7 mouse cellular contexts compared by ENCODE assay signal in the genomic region with DNA sequence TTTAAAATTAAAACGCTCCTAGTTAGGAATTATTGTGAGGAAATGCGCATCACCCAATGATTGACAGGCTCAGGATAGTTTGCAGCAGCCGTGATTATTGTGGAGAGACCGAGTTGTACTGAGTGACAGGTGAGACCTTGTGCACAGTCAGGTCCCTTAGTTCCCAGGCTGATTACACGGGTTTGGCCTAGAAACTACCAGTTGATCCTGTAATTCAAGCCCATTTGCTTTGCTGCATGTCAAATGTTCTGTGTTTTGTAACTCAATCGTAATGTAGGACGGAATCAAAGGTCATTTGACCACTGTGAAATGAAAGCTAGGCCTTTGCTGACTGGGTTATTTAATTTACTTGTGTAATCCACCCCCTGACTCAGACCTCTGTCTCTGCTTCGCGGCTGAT. TPM values are rescaled to one million over a fixed set of nuclear protein-coding genes. Genes with fewer than 3 reads are reported as not detected.
DNase-seq lines count a peak whose midpoint lies in the region; ATAC-seq and TF ChIP-seq lines count a peak whose summit lies in the region.

No protein-coding gene starts in this region.

- H3K4me1 ChIP-seq in thymus, adult 2 months (replicated peaks; ENCODE audit: control insufficient read depth, insufficient read depth, low read length) = 0 out of 2 replicates have a peak, but pooled peaks cover 2% of the 10 kb centered on the region
- H3K4me1 ChIP-seq in limb, embryonic 11.5 days (ENCODE audit: control insufficient read depth, insufficient read depth, low read length) = no peaks in the 10 kb centered on the region

- no peaks in the 10 kb centered on the region for H3K27me3 ChIP-seq in thymus, adult 2 months (ENCODE audit: control insufficient read depth, insufficient read depth, low read length)
- H3K27me3 ChIP-seq in limb, embryonic 11.5 days (ENCODE audit: control insufficient read depth, insufficient read depth, low read length) = no peaks in the 10 kb centered on the region
- H3K27me3 ChIP-seq in myocyte (ENCODE audit: control insufficient read depth, insufficient read depth, insufficient read length) = no peaks in the 10 kb centered on the region

- no peak overlapping the region for H3K27ac ChIP-seq in thymus, adult 2 months (ENCODE audit: control insufficient read depth, insufficient read depth, low read length)
- no peak overlapping the region for H3K27ac ChIP-seq in limb, embryonic 11.5 days (replicated peaks; ENCODE audit: low read depth, low read length)

- DNase-seq in thymus, adult 2 months = no peak
- no peak for DNase-seq in thymus, adult 18-20 months
- DNase-seq in brain, adult 2 months (ENCODE audit: low read depth, low spot score) = peak; percentile 24
- peak; percentile 18 for DNase-seq in forelimb bud, embryonic 11.5 days (ENCODE audit: low read depth, low spot score)
- peak; percentile 28 for DNase-seq in limb, embryonic 11.5 days (ENCODE audit: low spot score)
- DNase-seq in layer of hippocampus, postnatal 25 days (ENCODE audit: extremely low spot score in 1 of 2, low spot score in 1 of 2) = no peak

- H3K9ac ChIP-seq in limb, embryonic 11.5 days (ENCODE audit: low read length) = peak overlapping the region; percentile 60

- H3K4me3 ChIP-seq in thymus, adult 2 months (ENCODE audit: control insufficient read depth, insufficient read depth, low read length) = peak overlapping the region; percentile 63
- H3K4me3 ChIP-seq in limb, embryonic 11.5 days (ENCODE audit: low read depth, low read length) = peak overlapping the region; percentile 73
- H3K4me3 ChIP-seq in myocyte = peak overlapping the region; percentile 93

- no peak overlapping the region for H3ac ChIP-seq in myocyte (ENCODE audit: control insufficient read depth, insufficient read length)

- no peak for TF ChIP-seq POLR2A in thymus, adult 2 months (IDR thresholded peaks at IDR 0.05; ENCODE audit: control insufficient read depth, extremely low read depth, insufficient read depth, low read length, poor library complexity)
- no peak for TF ChIP-seq POLR2A in myocyte (IDR thresholded peaks at IDR 0.05; ENCODE audit: insufficient read length, low read depth)

- peak overlapping the region; percentile 56 for H3K4me2 ChIP-seq in limb, embryonic 11.5 days (ENCODE audit: low read depth, severe bottlenecking)
- peak overlapping the region; percentile 95 for H3K4me2 ChIP-seq in myocyte (ENCODE audit: low read depth)

- H3K36me3 ChIP-seq in thymus, adult 2 months (ENCODE audit: control insufficient read depth, insufficient read depth, low read length) = no peaks in the 10 kb centered on the region
- H3K36me3 ChIP-seq in limb, embryonic 11.5 days (ENCODE audit: control insufficient read depth, insufficient read depth, low read length) = no peaks in the 10 kb centered on the region; the same call in 1 of the 2 replicates
- peaks cover 13% of the 10 kb centered on the region for H3K36me3 ChIP-seq in myocyte (ENCODE audit: control insufficient read depth, insufficient read depth)

- H3K79me2 ChIP-seq in myocyte (ENCODE audit: control insufficient read depth, insufficient read depth) = peaks cover 17% of the 10 kb centered on the region

- TF ChIP-seq CTCF in thymus, adult 2 months (IDR thresholded peaks at IDR 0.05; ENCODE audit: borderline replicate concordance, control insufficient read depth, extremely low read depth, insufficient read depth, low read length, poor library complexity) = no peak

- peak; percentile 16; the same call in 1 of the 2 replicates for ATAC-seq in limb, embryonic 11.5 days (ENCODE audit: insufficient number of reproducible peaks, low FRiP score, low TSS enrichment, low read depth)

- 20% methylated on average over 9 of the region's 9 CpGs for WGBS in thymus, adult 2 months
- WGBS in limb, embryonic 11.5 days = 35% methylated on average over 9 of the region's 9 CpGs

- no peaks in the 10 kb centered on the region for H3K9me3 ChIP-seq in limb, embryonic 11.5 days (ENCODE audit: control insufficient read depth, low read length)

TF ChIP-seq in myocyte, 11 proteins besides CTCF, POLR2A, EP300 and RAD21:
- TF ChIP-seq TCF12 (IDR thresholded peaks at IDR 0.05; ENCODE audit: insufficient read depth, poor library complexity, severe bottlenecking) (no peak), MYOD1 (IDR thresholded peaks at IDR 0.05; ENCODE audit: control insufficient read depth in 1 of 3, insufficient read length in 2 of 3, low read depth in 2 of 3) (no peak), USF1 (IDR thresholded peaks at IDR 0.05; ENCODE audit: low read depth) (no peak), POLR2AphosphoS2 (IDR thresholded peaks at IDR 0.05; ENCODE audit: insufficient read length, low read depth) (no peak), TCF3 (IDR thresholded peaks at IDR 0.05; ENCODE audit: insufficient read length, low read depth) (no peak), REST (IDR thresholded peaks at IDR 0.05; ENCODE audit: insufficient read depth, insufficient read length) (no peak), CEBPB (IDR thresholded peaks at IDR 0.05; ENCODE audit: insufficient read depth, poor library complexity, severe bottlenecking) (no peak), E2F4 (IDR thresholded peaks at IDR 0.05; ENCODE audit: insufficient read depth) (no peak), MAX (IDR thresholded peaks at IDR 0.05; ENCODE audit: low read depth) (no peak), MYOG (IDR thresholded peaks at IDR 0.05; ENCODE audit: control insufficient read depth in 1 of 3, insufficient read depth in 1 of 3, insufficient read length in 2 of 3, low read depth in 2 of 3) (no peak), SRF (IDR thresholded peaks at IDR 0.05; ENCODE audit: control insufficient read depth, insufficient read length, low read depth) (no peak)
TF ChIP-seq in myocyte: peak in this region for 0.

RNA-seq across cellular contexts. Expression of a gene that starts 0.5 kb away (rescaled TPM):
- 9.2 and 11.4 TPM in 2 replicates for polyA plus RNA-seq in thymus, adult 2 months (2012; rRNA removed)
- 81.1 and 84.3 TPM in 2 replicates for polyA plus RNA-seq in limb, embryonic 11.5 days (2014; fragmentation: Nextera tagmentation; extraction: Ambion mirVana)
- polyA plus RNA-seq in myocyte (2012; fragmentation: generic; extraction: Trizol) = 30.4 TPM
- 10 to 100 TPM; 83.6 to 85.9 TPM for total RNA-seq in layer of hippocampus, postnatal 25 days (2021)

Comparison
In these comparisons a context has a peak if more than half of its experiments do, and no peak if none do; other contexts are left out.
1. DNase-seq: peak in brain, adult 2 months (single experiment), forelimb bud, embryonic 11.5 days (single experiment) and limb, embryonic 11.5 days (single experiment); none in thymus, adult 2 months (single experiment), thymus, adult 18-20 months (0 of 2) and layer of hippocampus, postnatal 25 days (0 of 2).
2. Peak in every context shown above with its lines, with median percentiles within 50 percentile points of each other: H3K4me3 ChIP-seq.